Mouse (Mus musculus): Measurements from ENCODE around the gene Etv2. TPM values are rescaled to one million over a fixed set of nuclear protein-coding genes. Genes with fewer than 3 reads are reported as not detected.

Gene Etv2
- polyA plus RNA-seq, 1 experiment from 2014 or later: 0.13 TPM

DNA sequence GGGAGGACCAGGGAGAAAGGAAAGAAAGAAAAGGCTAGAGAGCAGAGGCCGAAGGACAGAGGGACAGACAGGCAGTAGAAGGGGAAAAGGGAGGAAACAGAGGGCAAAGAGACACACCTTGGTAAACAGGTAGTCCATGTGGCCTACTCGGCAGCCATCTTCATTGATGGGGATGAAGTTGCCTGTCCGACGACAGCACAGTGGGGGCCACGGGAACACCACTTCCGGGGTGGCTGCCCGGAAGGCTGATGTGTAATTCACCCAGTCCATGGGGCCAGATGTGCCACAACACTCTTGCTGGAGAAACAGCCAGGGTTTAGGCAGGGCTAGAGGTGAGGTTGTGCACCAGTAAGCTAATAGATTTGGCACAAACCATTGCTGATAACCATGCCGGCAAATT is 30.7 kb downstream of the Etv2 start:
- ATAC-seq (ENCODE audit: insufficient read depth, low FRiP score): no peak
- Histone ChIP-seq H3K4me1 (ENCODE audit: control insufficient read depth, insufficient read depth, low read length) (peaks cover 15% of the 10 kb centered on the region), H3K36me3 (ENCODE audit: control insufficient read depth, insufficient read depth, low read length) (no peaks in the 10 kb centered on the region), H3K4me3 (replicated peaks; ENCODE audit: low read length) (no peak overlapping the region), H3K4me2 (ENCODE audit: low read depth, low read length) (no peak overlapping the region), H3K9ac (ENCODE audit: low read length) (no peak overlapping the region), H3K27ac (ENCODE audit: low read length) (no peak overlapping the region), H3K9me3 (replicated peaks; ENCODE audit: control insufficient read depth, low read length) (no peaks in the 10 kb centered on the region), H3K27me3 (ENCODE audit: control insufficient read depth, insufficient read depth, low read length) (no peaks in the 10 kb centered on the region)
- 83% methylated on average over 8 of the region's 8 CpGs for WGBS

DNA sequence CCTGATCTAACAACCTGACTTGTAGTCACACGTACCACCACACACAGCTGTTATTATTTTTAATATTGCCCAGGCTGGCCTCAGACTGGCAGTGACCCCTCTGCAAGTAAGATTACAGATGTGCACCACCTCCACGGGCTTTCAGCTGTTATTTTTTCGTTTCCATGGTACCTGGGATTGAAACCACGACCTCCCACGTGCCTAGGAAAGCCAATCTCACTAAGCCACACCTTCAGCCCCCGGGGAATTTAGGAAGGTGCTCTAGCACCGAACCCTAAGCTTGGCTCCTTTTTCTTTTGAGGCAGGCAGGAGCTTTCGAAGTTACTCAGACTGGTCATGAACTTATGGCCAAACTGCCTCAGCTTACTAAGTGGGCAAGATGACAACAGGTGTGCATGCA is 31.2 kb downstream of the Etv2 start:
- Histone ChIP-seq H3K4me2 (ENCODE audit: low read depth, low read length) (no peak overlapping the region), H3K4me3 (replicated peaks; ENCODE audit: low read length) (no peak overlapping the region), H3K4me1 (ENCODE audit: control insufficient read depth, insufficient read depth, low read length) (peaks cover 15% of the 10 kb centered on the region), H3K9me3 (replicated peaks; ENCODE audit: control insufficient read depth, low read length) (no peaks in the 10 kb centered on the region), H3K9ac (ENCODE audit: low read length) (no peak overlapping the region), H3K27ac (ENCODE audit: low read length) (no peak overlapping the region), H3K36me3 (ENCODE audit: control insufficient read depth, insufficient read depth, low read length) (no peaks in the 10 kb centered on the region), H3K27me3 (ENCODE audit: control insufficient read depth, insufficient read depth, low read length) (no peaks in the 10 kb centered on the region)
- 46% methylated on average over 8 of the region's 8 CpGs for WGBS
- no peak for ATAC-seq (ENCODE audit: insufficient read depth, low FRiP score)

DNA sequence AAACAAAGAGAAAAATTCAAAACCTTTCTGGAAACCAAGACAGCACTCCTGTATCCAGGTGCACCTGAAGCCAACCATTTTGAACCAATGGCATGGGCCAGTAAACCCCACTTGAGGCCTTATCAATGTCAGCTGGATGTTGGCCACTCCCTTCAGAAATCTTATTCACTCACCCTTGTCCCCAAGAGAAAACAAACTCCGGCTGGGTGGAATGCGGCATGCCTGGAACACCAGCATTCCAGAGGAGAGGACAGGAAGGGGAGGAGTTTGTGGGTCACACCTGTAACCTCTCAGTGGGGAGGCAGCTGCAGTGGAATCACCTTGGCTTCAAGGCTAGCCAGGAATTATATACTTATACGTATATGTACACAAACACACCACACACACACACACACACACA is 33.1 kb downstream of the Etv2 start:
- peak; percentile 70 for ATAC-seq (ENCODE audit: insufficient read depth, low FRiP score)
- Histone ChIP-seq H3K4me3 (replicated peaks; ENCODE audit: low read length) (no peak overlapping the region), H3K9me3 (replicated peaks; ENCODE audit: control insufficient read depth, low read length) (no peaks in the 10 kb centered on the region), H3K36me3 (ENCODE audit: control insufficient read depth, insufficient read depth, low read length) (no peaks in the 10 kb centered on the region), H3K9ac (ENCODE audit: low read length) (no peak overlapping the region), H3K4me1 (ENCODE audit: control insufficient read depth, insufficient read depth, low read length) (peaks cover 15% of the 10 kb centered on the region), H3K27ac (ENCODE audit: low read length) (peak overlapping the region; percentile 79; the same call in 1 of the 2 replicates), H3K27me3 (ENCODE audit: control insufficient read depth, insufficient read depth, low read length) (no peaks in the 10 kb centered on the region), H3K4me2 (ENCODE audit: low read depth, low read length) (no peak overlapping the region)
- 22% methylated on average over 3 of the region's 3 CpGs for WGBS

DNA sequence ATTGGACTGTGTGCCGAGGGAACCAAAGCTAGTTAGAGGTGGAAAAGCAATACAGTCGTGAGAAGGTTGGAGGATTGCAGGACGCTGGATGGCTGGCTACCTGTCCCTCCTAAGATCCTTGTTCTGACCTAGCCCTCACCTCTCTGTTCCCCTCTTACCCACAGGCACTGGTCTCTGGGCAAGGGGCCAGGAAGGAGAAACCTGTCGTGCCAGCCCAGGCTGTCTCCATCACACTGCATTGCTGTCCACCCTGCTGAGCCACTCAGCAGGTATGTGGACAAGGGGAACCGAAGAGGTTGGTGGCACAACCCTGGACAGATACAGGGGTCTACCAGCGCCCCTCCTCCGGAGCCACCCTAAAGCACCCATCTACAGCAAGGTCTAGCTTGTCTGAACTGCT is 35.0 kb downstream of the Etv2 start:
- peak overlapping the region; percentile 44; the same call in 1 of the 2 replicates for H3K9ac ChIP-seq (ENCODE audit: low read length)
- H3K9me3 ChIP-seq (replicated peaks; ENCODE audit: control insufficient read depth, low read length): no peaks in the 10 kb centered on the region
- H3K27me3 ChIP-seq (ENCODE audit: control insufficient read depth, insufficient read depth, low read length): no peaks in the 10 kb centered on the region
- no peak overlapping the region for H3K4me3 ChIP-seq (replicated peaks; ENCODE audit: low read length)
- H3K27ac ChIP-seq (ENCODE audit: low read length): peak overlapping the region; percentile 90
- 50% methylated on average over 7 of the region's 7 CpGs for WGBS
- peak overlapping the region; percentile 30 for H3K4me2 ChIP-seq (ENCODE audit: low read depth, low read length)
- peak; percentile 38; the same call in 1 of the 2 replicates for ATAC-seq (ENCODE audit: insufficient read depth, low FRiP score)
- peaks cover 15% of the 10 kb centered on the region for H3K4me1 ChIP-seq (ENCODE audit: control insufficient read depth, insufficient read depth, low read length)
- no peaks in the 10 kb centered on the region for H3K36me3 ChIP-seq (ENCODE audit: control insufficient read depth, insufficient read depth, low read length)

DNA sequence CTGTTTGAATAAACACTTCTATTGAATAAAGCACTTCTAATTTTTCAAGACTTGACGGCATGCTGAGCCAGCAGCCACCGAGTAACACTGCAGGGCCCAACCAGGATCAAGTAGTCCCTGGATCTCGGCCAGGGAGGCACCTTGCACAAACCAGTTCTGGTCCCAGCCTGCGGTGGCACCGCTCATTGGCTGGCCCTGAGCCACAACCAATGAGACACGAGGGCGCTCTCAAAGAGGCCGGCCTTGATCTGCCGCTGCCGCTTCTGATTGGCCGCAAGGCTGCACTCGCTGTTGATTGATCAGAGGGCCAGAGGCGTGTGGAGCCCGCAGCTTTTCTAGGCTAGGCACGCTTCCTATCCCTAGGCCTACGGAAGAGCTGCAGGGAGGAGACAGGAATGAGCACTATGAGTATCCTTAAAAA is 35.7 kb downstream of the Etv2 start:
- Histone ChIP-seq H3K4me2 (ENCODE audit: low read depth, low read length) (peak overlapping the region; percentile 30), H3K9me3 (replicated peaks; ENCODE audit: control insufficient read depth, low read length) (no peaks in the 10 kb centered on the region), H3K27me3 (ENCODE audit: control insufficient read depth, insufficient read depth, low read length) (no peaks in the 10 kb centered on the region), H3K9ac (ENCODE audit: low read length) (peak overlapping the region; percentile 44; the same call in 1 of the 2 replicates), H3K4me3 (replicated peaks; ENCODE audit: low read length) (no peak overlapping the region), H3K27ac (ENCODE audit: low read length) (peak overlapping the region; percentile 90), H3K36me3 (ENCODE audit: control insufficient read depth, insufficient read depth, low read length) (no peaks in the 10 kb centered on the region), H3K4me1 (ENCODE audit: control insufficient read depth, insufficient read depth, low read length) (peaks cover 15% of the 10 kb centered on the region)
- WGBS: under 1% methylated on average over 16 of the region's 16 CpGs
- ATAC-seq (ENCODE audit: insufficient read depth, low FRiP score): peak; percentile 94

DNA sequence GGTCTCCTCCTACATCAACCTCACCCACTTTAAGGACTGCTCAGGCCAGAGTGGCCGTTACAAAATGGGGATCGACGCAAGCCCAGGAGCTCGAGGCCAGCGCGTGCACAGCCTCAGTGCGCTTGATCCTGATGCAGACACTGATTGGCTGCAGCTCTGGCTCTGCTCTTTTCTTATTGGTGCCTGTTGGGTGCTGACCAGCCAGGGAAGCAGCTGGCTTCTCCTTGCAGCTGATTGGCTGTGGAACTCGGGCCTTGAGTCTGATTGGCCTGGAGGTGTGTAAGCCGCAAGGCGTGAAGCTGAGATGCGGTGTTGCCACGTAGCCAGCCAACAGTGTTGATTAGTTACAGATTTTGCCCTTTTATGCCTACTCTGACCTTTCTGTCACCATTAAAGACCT is 36.9 kb downstream of the Etv2 start, which contains the start of gene Zbtb32:
Gene Zbtb32 (minus strand): TSS at position 124 of the 400 bp plus-strand sequence.
- no peaks in the 10 kb centered on the region for H3K36me3 ChIP-seq (ENCODE audit: control insufficient read depth, insufficient read depth, low read length)
- no peak within 1 kb of the TSS for H3K9ac ChIP-seq (ENCODE audit: low read length)
- H3K4me3 ChIP-seq (replicated peaks; ENCODE audit: low read length): no peak within 1 kb of the TSS
- ATAC-seq (ENCODE audit: insufficient read depth, low FRiP score): no peak
- H3K27me3 ChIP-seq (ENCODE audit: control insufficient read depth, insufficient read depth, low read length): no peaks in the 10 kb centered on the region
- WGBS: 92% methylated on average over 12 of the region's 12 CpGs
- H3K9me3 ChIP-seq (replicated peaks; ENCODE audit: control insufficient read depth, low read length): no peaks in the 10 kb centered on the region
- peak within 1 kb of the TSS; percentile 85 for H3K27ac ChIP-seq (ENCODE audit: low read length)
- H3K4me1 ChIP-seq (ENCODE audit: control insufficient read depth, insufficient read depth, low read length): peaks cover 15% of the 10 kb centered on the region
- H3K4me2 ChIP-seq (ENCODE audit: low read depth, low read length): peak within 1 kb of the TSS; percentile 16

DNA sequence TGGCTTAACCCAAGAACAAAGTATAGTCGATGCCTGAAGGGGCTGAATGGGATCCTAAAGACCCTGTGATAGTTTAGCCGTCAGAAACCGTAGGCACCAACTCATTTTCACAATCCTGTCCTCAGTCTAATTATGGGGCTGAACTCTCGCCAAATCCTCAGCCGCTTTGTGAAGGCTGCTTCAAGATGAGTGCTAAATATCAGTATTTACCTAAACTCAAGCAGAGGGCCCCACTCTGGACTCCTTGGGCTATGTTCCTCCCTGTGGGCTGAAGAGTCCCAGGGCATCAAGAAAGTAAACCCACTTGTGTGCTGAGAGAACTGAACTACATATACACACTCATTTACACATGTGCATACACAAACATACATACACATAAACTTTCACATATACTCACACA is 38.8 kb downstream of the Etv2 start:
- H3K36me3 ChIP-seq (ENCODE audit: control insufficient read depth, insufficient read depth, low read length): no peaks in the 10 kb centered on the region
- WGBS: 65% methylated on average over 5 of the region's 5 CpGs
- no peaks in the 10 kb centered on the region for H3K9me3 ChIP-seq (replicated peaks; ENCODE audit: control insufficient read depth, low read length)
- no peak overlapping the region for H3K9ac ChIP-seq (ENCODE audit: low read length)
- H3K4me1 ChIP-seq (ENCODE audit: control insufficient read depth, insufficient read depth, low read length): peaks cover 10% of the 10 kb centered on the region; the same call in 1 of the 2 replicates
- H3K4me2 ChIP-seq (ENCODE audit: low read depth, low read length): no peak overlapping the region
- H3K27ac ChIP-seq (ENCODE audit: low read length): no peak overlapping the region
- ATAC-seq (ENCODE audit: insufficient read depth, low FRiP score): no peak
- no peak overlapping the region for H3K4me3 ChIP-seq (replicated peaks; ENCODE audit: low read length)
- H3K27me3 ChIP-seq (ENCODE audit: control insufficient read depth, insufficient read depth, low read length): no peaks in the 10 kb centered on the region

DNA sequence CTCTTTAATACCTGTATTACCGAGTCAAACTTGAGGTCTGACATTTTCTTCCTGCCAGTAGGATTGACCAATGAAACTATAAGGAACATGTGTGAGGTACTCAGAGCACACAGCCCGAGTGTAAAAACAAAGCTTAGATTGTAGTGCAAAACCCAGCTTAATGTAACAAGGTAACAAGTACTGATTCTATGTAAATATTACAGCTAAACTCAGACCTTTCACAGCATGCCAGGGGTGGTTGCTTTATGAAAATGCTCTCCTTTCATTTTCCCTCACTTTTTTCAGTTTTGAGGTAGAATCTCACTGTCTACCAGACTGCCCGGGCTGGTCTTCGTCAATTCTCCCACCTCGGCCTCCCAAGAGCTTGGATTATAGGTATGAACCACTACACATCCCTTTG is 39.6 kb downstream of the Etv2 start:
- no peak overlapping the region for H3K27ac ChIP-seq (ENCODE audit: low read length)

DNA sequence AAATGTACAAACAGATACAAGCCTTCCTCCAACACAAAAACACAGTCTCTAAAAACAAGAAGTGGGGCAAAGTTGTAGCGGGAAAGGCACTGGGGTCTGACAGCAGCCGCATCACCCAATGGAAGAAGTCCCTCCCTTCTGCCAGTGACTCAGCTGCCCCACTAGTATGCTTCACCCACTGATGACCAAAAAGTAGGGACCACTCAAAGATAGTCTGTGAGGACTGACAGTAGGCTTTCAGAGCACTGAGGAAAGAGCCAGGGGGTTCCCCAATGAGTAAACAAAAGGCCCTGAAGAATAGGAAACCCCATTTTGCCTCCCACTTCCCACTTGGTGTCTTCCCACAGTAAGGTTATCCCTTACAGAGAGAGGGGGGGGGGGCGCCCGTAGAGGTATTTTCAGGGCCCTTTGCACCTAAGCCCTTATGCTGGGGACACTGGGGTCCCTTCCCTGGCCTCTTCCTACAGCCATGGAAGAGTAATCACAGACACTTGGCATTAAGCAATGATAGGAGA is 41.1 kb downstream of the Etv2 start:
- H3K36me3 ChIP-seq (ENCODE audit: control insufficient read depth, insufficient read depth, low read length): no peaks in the 10 kb centered on the region
- no peak overlapping the region for H3K4me2 ChIP-seq (ENCODE audit: low read depth, low read length)
- no peak overlapping the region for H3K27ac ChIP-seq (ENCODE audit: low read length)
- H3K27me3 ChIP-seq (ENCODE audit: control insufficient read depth, insufficient read depth, low read length): no peaks in the 10 kb centered on the region
- H3K4me3 ChIP-seq (replicated peaks; ENCODE audit: low read length): no peak overlapping the region
- ATAC-seq (ENCODE audit: insufficient read depth, low FRiP score): no peak
- no peaks in the 10 kb centered on the region for H3K9me3 ChIP-seq (replicated peaks; ENCODE audit: control insufficient read depth, low read length)
- H3K9ac ChIP-seq (ENCODE audit: low read length): no peak overlapping the region
- H3K4me1 ChIP-seq (ENCODE audit: control insufficient read depth, insufficient read depth, low read length): peaks cover 3% of the 10 kb centered on the region; the same call in 1 of the 2 replicates
- WGBS: 67% methylated on average over 4 of the region's 4 CpGs

More for the DNA sequence above, 39.6 kb downstream of the Etv2 start:
- 73% methylated on average over 5 of the region's 5 CpGs for WGBS
- Histone ChIP-seq H3K4me3 (replicated peaks; ENCODE audit: low read length) (no peak overlapping the region), H3K36me3 (ENCODE audit: control insufficient read depth, insufficient read depth, low read length) (no peaks in the 10 kb centered on the region), H3K9ac (ENCODE audit: low read length) (no peak overlapping the region), H3K4me2 (ENCODE audit: low read depth, low read length) (no peak overlapping the region), H3K4me1 (ENCODE audit: control insufficient read depth, insufficient read depth, low read length) (peaks cover 9% of the 10 kb centered on the region; the same call in 1 of the 2 replicates), H3K9me3 (replicated peaks; ENCODE audit: control insufficient read depth, low read length) (no peaks in the 10 kb centered on the region), H3K27me3 (ENCODE audit: control insufficient read depth, insufficient read depth, low read length) (no peaks in the 10 kb centered on the region)
- no peak for ATAC-seq (ENCODE audit: insufficient read depth, low FRiP score)
